Mouse (Mus musculus) MEL (cell line): ENCODE results near the gene Icam1. TPM values are rescaled to one million over a fixed set of nuclear protein-coding genes. Genes with fewer than 3 reads are reported as not detected.

Source experiments
- DNase-seq: peaks from one replicate; pipeline ENCODE4 v3.0.0; 2011; ENCODE audit warnings: low read depth, low spot score
- H3K27ac ChIP-seq: 2 replicates; pipeline ENCODE4 v1.5.1; 2012; ENCODE audit warnings: low read depth, mild to moderate bottlenecking, control low read depth, low read length, moderate library complexity; ENCODE audit not compliant: control insufficient read depth
- H3K27me3 ChIP-seq, 2 experiments: fragments of 150-350 bp in 1 of 2; sonication (generic) in 1 of 2; 2 replicates each; pipeline ENCODE4 v1.6.1; 2012; ENCODE audit warnings: low read length in 2 of 2, mild to moderate bottlenecking in 2 of 2, improper control_type of control experiment in 1 of 2, moderate library complexity in 1 of 2; ENCODE audit not compliant: insufficient read depth in 2 of 2, control insufficient read depth in 1 of 2
- H3K36me3 ChIP-seq, 2 experiments: 2 replicates each; pipeline ENCODE4 v1.6.1; 2012 to 2014; ENCODE audit warnings: low read length in 2 of 2, improper control_type of control experiment in 1 of 2, inconsistent platforms in 1 of 2, mild to moderate bottlenecking in 1 of 2; ENCODE audit not compliant: insufficient read depth in 2 of 2, control insufficient read depth in 1 of 2
- H3K4me1 ChIP-seq, 2 experiments: fragments of 150-350 bp in 1 of 2; sonication (generic) in 1 of 2; 2 replicates each; pipeline ENCODE4 v1.6.1; 2012; ENCODE audit warnings: low read length in 2 of 2, improper control_type of control experiment in 1 of 2, mild to moderate bottlenecking in 1 of 2; ENCODE audit not compliant: insufficient read depth in 2 of 2, control insufficient read depth in 1 of 2
- H3K4me3 ChIP-seq, 2 experiments: fragments of 150-350 bp in 1 of 2; sonication (generic) in 1 of 2; 2 replicates each; pipeline ENCODE4 v1.5.1; 2012; ENCODE audit warnings: low read depth in 2 of 2, low read length in 2 of 2, mild to moderate bottlenecking in 2 of 2, moderate library complexity in 2 of 2, control low read depth in 1 of 2, improper control_type of control experiment in 1 of 2; ENCODE audit not compliant: control insufficient read depth in 1 of 2, insufficient read depth in 1 of 2
- H3K79me2 ChIP-seq: 2 replicates; pipeline ENCODE4 v1.6.1; 2012; ENCODE audit warnings: mild to moderate bottlenecking, low read length, moderate library complexity; ENCODE audit not compliant: control insufficient read depth, poor library complexity, insufficient read depth
- H3K9ac ChIP-seq: 2 replicates; pipeline ENCODE4 v1.6.1; 2012; ENCODE audit warnings: low read depth, mild to moderate bottlenecking, control low read depth, low read length, moderate library complexity; ENCODE audit not compliant: control insufficient read depth, poor library complexity, severe bottlenecking
- H3K9me3 ChIP-seq: fragments of 150-350 bp; sonication (generic); replicated peaks from 2 replicates; pipeline ENCODE4 v1.6.1; 2012; ENCODE audit warnings: mild to moderate bottlenecking, low read length, improper control_type of control experiment, moderate library complexity; ENCODE audit not compliant: insufficient read depth
- BHLHE40 ChIP-seq: IDR thresholded peaks from 2 replicates; pipeline ENCODE4 v1.6.1; 2012; ENCODE audit warnings: low read depth, mild to moderate bottlenecking, inconsistent platforms, low read length, improper control_type of control experiment, borderline replicate concordance
- CHD1 ChIP-seq: IDR thresholded peaks from 2 replicates; pipeline ENCODE4 v1.6.1; 2012; ENCODE audit warnings: low read depth, mild to moderate bottlenecking, inconsistent platforms, low read length, improper control_type of control experiment
- CHD2 ChIP-seq: IDR thresholded peaks from 2 replicates; pipeline ENCODE4 v1.6.1; 2011; ENCODE audit warnings: low read length, improper control_type of control experiment
- CTCF ChIP-seq, 3 experiments: IDR thresholded peaks in 2 of 3; conservative IDR thresholded peaks in 1 of 3; 2 replicates each; pipeline ENCODE4 v1.5.1; 2011 to 2012; ENCODE audit warnings: low read length in 3 of 3, low read depth in 2 of 3, mild to moderate bottlenecking in 2 of 3, improper control_type of control experiment in 1 of 3, inconsistent platforms in 1 of 3, mixed read lengths in 1 of 3, moderate library complexity in 1 of 3; ENCODE audit not compliant: control insufficient read depth in 1 of 3, insufficient read depth in 1 of 3, poor library complexity in 1 of 3, severe bottlenecking in 1 of 3
- GATA1 ChIP-seq: IDR thresholded peaks from 2 replicates; pipeline ENCODE4 v1.6.1; 2011; ENCODE audit warnings: low read depth, low read length, improper control_type of control experiment
- HCFC1 ChIP-seq: IDR thresholded peaks from 2 replicates; pipeline ENCODE4 v1.6.1; 2012; ENCODE audit warnings: low read depth, mild to moderate bottlenecking, inconsistent platforms, low read length, improper control_type of control experiment, moderate library complexity
- JUND ChIP-seq: IDR thresholded peaks from 2 replicates; pipeline ENCODE4 v1.6.1; 2011; ENCODE audit warnings: low read depth, mild to moderate bottlenecking, improper control_type of control experiment, low read length
- MAFK ChIP-seq: IDR thresholded peaks from 2 replicates; pipeline ENCODE4 v1.6.1; 2011; ENCODE audit warnings: low read depth, mild to moderate bottlenecking, low read length, improper control_type of control experiment, borderline replicate concordance
- MAX ChIP-seq: IDR thresholded peaks from 2 replicates; pipeline ENCODE4 v1.6.1; 2011; ENCODE audit warnings: low read length, improper control_type of control experiment
- MAZ ChIP-seq: IDR thresholded peaks from 2 replicates; pipeline ENCODE4 v1.6.1; 2012; ENCODE audit warnings: low read depth, mild to moderate bottlenecking, inconsistent platforms, low read length, improper control_type of control experiment
- MXI1 ChIP-seq: IDR thresholded peaks from 2 replicates; pipeline ENCODE4 v1.6.1; 2011; ENCODE audit warnings: mild to moderate bottlenecking, low read depth, low read length, improper control_type of control experiment
- MYB ChIP-seq: IDR thresholded peaks from 2 replicates; pipeline ENCODE4 v1.6.1; 2011; ENCODE audit warnings: mild to moderate bottlenecking, low read depth, low read length, improper control_type of control experiment
- MYC ChIP-seq: IDR thresholded peaks from 2 replicates; pipeline ENCODE4 v1.6.1; 2011; ENCODE audit warnings: low read depth, mild to moderate bottlenecking, low read length, improper control_type of control experiment, moderate library complexity
- NELFE ChIP-seq: IDR thresholded peaks from 2 replicates; pipeline ENCODE4 v1.6.1; 2011; ENCODE audit warnings: low read depth, low read length, improper control_type of control experiment
- NRF1 ChIP-seq: IDR thresholded peaks from 2 replicates; pipeline ENCODE4 v1.6.1; 2014; ENCODE audit warnings: low read depth, mild to moderate bottlenecking, inconsistent platforms, low read length, improper control_type of control experiment, moderate library complexity; ENCODE audit not compliant: poor library complexity, insufficient read depth, severe bottlenecking
- POLR2AphosphoS5 ChIP-seq: IDR thresholded peaks from 2 replicates; pipeline ENCODE4 v1.6.1; 2012; ENCODE audit warnings: low read depth, borderline replicate concordance, mild to moderate bottlenecking, inconsistent platforms, low read length, moderate library complexity, mixed read lengths
- RAD21 ChIP-seq: IDR thresholded peaks from 2 replicates; pipeline ENCODE4 v1.6.1; 2011; ENCODE audit warnings: mild to moderate bottlenecking, low read depth, low read length, improper control_type of control experiment
- TAL1 ChIP-seq: IDR thresholded peaks from 2 replicates; pipeline ENCODE4 v1.6.1; 2012; ENCODE audit warnings: mild to moderate bottlenecking, inconsistent platforms, low read length, moderate library complexity, mixed read lengths
- TCF12 ChIP-seq: IDR thresholded peaks from 2 replicates; pipeline ENCODE4 v1.6.1; 2014; ENCODE audit warnings: low read depth, mild to moderate bottlenecking, inconsistent platforms, low read length, improper control_type of control experiment, moderate library complexity
- UBTF ChIP-seq: IDR thresholded peaks from 2 replicates; pipeline ENCODE4 v1.6.1; 2012; ENCODE audit warnings: low read depth, mild to moderate bottlenecking, inconsistent platforms, low read length, improper control_type of control experiment, moderate library complexity, borderline replicate concordance; ENCODE audit not compliant: insufficient read depth
- USF1 ChIP-seq: IDR thresholded peaks from 2 replicates; pipeline ENCODE4 v1.6.1; 2014; ENCODE audit warnings: low read depth, mild to moderate bottlenecking, inconsistent platforms, low read length, improper control_type of control experiment, moderate library complexity
- USF2 ChIP-seq, 2 experiments: IDR thresholded peaks; 2 replicates each; pipeline ENCODE4 v1.6.1; 2011 to 2012; ENCODE audit warnings: improper control_type of control experiment in 2 of 2, low read length in 2 of 2, borderline replicate concordance in 1 of 2, inconsistent platforms in 1 of 2, low read depth in 1 of 2, mild to moderate bottlenecking in 1 of 2; ENCODE audit not compliant: insufficient read depth in 1 of 2
- ZC3H11A ChIP-seq: IDR thresholded peaks from 2 replicates; pipeline ENCODE4 v1.6.1; 2012; ENCODE audit warnings: low read depth, mild to moderate bottlenecking, inconsistent platforms, low read length, improper control_type of control experiment
- ZMIZ1 ChIP-seq: IDR thresholded peaks from 2 replicates; pipeline ENCODE4 v1.6.1; 2012; ENCODE audit warnings: low read depth, mild to moderate bottlenecking, inconsistent platforms, low read length, improper control_type of control experiment, moderate library complexity
- ZNF384 ChIP-seq: IDR thresholded peaks from 2 replicates; pipeline ENCODE4 v1.6.1; 2012; ENCODE audit warnings: low read depth, mild to moderate bottlenecking, inconsistent platforms, low read length, improper control_type of control experiment
- polyA plus RNA-seq, 2 experiments: library from polyadenylated mRNA; stranded (reverse) in 1 of 2; unstranded in 1 of 2; fragments of >175 nt in 1 of 2; fragments of >200 nt in 1 of 2; gene quantifications; 2 replicates each; pipeline versions ENCODE4 v1.2.1 to v1.2.4; 2012; ENCODE audit warnings: low replicate concordance in 2 of 2, low read depth in 1 of 2; ENCODE audit not compliant: insufficient read length in 2 of 2, insufficient read depth in 1 of 2, missing spikeins in 1 of 2
- total RNA-seq: library from RNA; depleted of rRNA; stranded (reverse); fragments of 300-350 nt; gene quantifications from 2 replicates; pipeline ENCODE4 v1.2.3, GENCODE M21; 2012

Gene Icam1
- total and polyA plus RNA-seq, 3 experiments: 26.0 to 31.0 TPM; not detected in 1

DNA sequence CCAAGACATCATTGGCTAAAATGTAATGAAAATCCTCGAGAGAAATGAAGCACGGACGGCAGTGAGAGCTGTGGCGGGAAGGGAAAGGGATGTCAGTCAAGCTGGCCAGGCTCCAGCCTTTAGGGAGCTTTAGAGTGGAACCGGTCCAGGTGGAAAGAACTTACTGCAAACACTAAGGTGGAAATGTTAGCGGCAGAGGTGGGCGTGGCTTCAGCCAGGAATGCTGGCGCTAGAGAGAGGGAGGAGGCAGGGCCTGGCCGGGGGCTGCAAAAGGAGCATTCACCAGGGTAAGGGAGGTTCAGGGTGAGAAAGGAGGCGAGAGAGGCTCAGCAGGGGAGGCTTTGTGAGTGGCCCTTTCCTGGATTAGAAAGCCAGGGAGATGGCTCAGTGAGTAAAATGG lies 24.9 kb upstream of the Icam1 start:
- Histone ChIP-seq H3K4me1 (no peaks in the 10 kb centered on the region), H3K27ac (no peak overlapping the region), H3K4me3 (no peak overlapping the region), H3K27me3 (peaks cover 5 to 12% of the 10 kb centered on the region in 2 experiments; a peak in 2 of 4 replicates), H3K79me2 (no peaks in the 10 kb centered on the region), H3K36me3 (no peaks in the 10 kb centered on the region), H3K9ac (no peak overlapping the region), H3K9me3 (no peaks in the 10 kb centered on the region)
- no peak for TF ChIP-seq MYC
- TF ChIP-seq MAFK: no peak
- no peak for TF ChIP-seq CTCF (IDR thresholded peaks at IDR 0.05 in 2 of 3, conservative IDR thresholded peaks at IDR 0.05 in 1 of 3; ENCODE audit: control insufficient read depth in 1 of 3, insufficient read depth in 1 of 3, low read depth in 2 of 3, low read length in 3 of 3, poor library complexity in 1 of 3, severe bottlenecking in 1 of 3)
- no peak for DNase-seq

DNA sequence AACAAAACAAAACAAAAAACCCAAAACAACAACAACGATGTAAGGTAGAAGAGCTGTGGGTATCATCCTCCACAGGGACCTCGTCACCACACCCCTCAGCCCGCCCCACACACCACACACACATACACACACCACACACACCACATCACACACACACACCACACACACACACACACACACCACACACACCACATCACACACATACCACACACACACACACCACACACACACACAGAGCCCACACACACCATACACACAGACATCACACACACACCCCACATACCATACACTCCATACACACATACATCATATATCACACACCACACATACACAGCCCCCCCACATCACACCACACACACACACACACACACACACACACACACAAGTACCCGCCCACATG lies 24.2 kb upstream of the Icam1 start:
- Histone ChIP-seq H3K79me2 (no peaks in the 10 kb centered on the region), H3K4me3 (no peak overlapping the region), H3K36me3 (peaks cover 0 to under 1% of the 10 kb centered on the region in 2 experiments; a peak in 1 of 4 replicates), H3K4me1 (no peaks in the 10 kb centered on the region), H3K9ac (no peak overlapping the region), H3K27ac (no peak overlapping the region), H3K27me3 (peaks cover 2 to 5% of the 10 kb centered on the region in 2 experiments; a peak in 1 of 4 replicates), H3K9me3 (no peaks in the 10 kb centered on the region)
- no peak for DNase-seq
- TF ChIP-seq MAX (0 out of 2 replicates have a peak, but pooled peaks have one; percentile 12), POLR2AphosphoS5 (peak; percentile 96; the same call in 1 of the 2 replicates), TAL1 (no peak)

DNA sequence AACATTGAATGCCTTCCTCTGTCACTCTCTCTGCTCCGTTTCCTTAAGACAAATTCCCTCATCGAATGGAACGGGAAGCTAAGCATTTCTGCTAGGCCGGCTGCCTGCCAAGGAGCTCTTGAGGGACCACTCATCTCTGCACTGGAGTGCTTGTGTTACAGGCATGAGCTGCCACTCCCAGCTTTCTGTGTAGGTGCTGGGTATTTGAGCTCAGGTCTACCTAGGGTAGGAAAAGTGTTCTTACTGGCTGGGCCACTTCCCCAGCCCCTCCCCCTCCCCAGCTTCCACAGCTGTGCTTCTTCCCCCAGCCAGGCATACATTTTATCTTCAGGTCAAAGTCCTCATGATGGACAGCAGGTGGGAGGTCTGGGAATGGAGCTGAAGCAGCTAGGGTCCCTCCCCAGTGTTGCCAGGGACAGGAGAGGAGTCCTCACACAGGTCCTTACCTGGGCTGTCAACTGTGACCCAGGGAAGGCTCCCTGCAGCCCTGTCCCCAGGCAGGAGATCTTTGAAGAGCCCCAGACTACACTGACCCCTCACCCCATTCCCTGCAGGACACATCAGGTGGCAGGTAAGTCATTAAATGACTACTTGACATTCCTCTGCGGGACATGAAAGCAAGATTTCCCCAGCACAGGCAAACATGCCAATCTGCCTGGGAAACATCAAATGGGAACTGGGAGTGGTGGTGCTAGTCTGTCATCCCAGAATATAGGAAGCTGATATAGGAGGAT lies 22.5 kb upstream of the Icam1 start:
- Histone ChIP-seq H3K9ac (no peak overlapping the region), H3K27ac (no peak overlapping the region), H3K4me3 (no peak overlapping the region), H3K9me3 (no peaks in the 10 kb centered on the region), H3K4me1 (peaks cover 5 to 9% of the 10 kb centered on the region in 2 experiments; a peak in 3 of 4 replicates), H3K79me2 (no peaks in the 10 kb centered on the region), H3K27me3 (0 out of 4 replicates have a peak, but pooled peaks cover 0 to under 1% of the 10 kb centered on the region in 2 experiments), H3K36me3 (peaks cover 0 to 12% of the 10 kb centered on the region in 2 experiments; a peak in 2 of 4 replicates)
- TF ChIP-seq ZNF384 (no peak), CHD2 (no peak), ZMIZ1 (no peak), USF2 (IDR thresholded peaks at IDR 0.05; ENCODE audit: borderline replicate concordance in 1 of 2, insufficient read depth in 1 of 2, low read depth in 1 of 2, low read length in 2 of 2) (no peak), JUND (no peak), GATA1 (no peak), MXI1 (no peak), USF1 (no peak), UBTF (no peak), MYB (no peak), MAZ (no peak), MYC (no peak), NRF1 (no peak), NELFE (no peak), RAD21 (no peak), BHLHE40 (no peak), ZC3H11A (no peak), TCF12 (no peak), HCFC1 (no peak), CHD1 (no peak)
- DNase-seq: no peak
